Mouse (Mus musculus) heart, adult 2 months (tissue): ENCODE measurements around the gene Pitpnm3. TPM values are rescaled to one million over a fixed set of nuclear protein-coding genes. Genes with fewer than 3 reads are reported as not detected.

Experiments
- DNase-seq, 2 experiments: peaks; one replicate each; pipeline ENCODE4 v3.0.0; 2021
- H3K27ac ChIP-seq: fragments of 200-600 bp; 2 replicates; pipeline ENCODE4 v1.8.1; 2022
- H3K27me3 ChIP-seq: fragments of 200-500 bp; 2 replicates; pipeline ENCODE4 v1.6.1; 2012; ENCODE audit warnings: mild to moderate bottlenecking, low read length, inconsistent platforms, mixed read lengths; ENCODE audit not compliant: control insufficient read depth, insufficient read depth
- H3K36me3 ChIP-seq: fragments of 200-500 bp; 2 replicates; pipeline ENCODE4 v1.6.1; 2012; ENCODE audit warnings: low read length, inconsistent platforms; ENCODE audit not compliant: control insufficient read depth, insufficient read depth
- H3K4me1 ChIP-seq: fragments of 200-500 bp; 2 replicates; pipeline ENCODE4 v1.6.1; 2011; ENCODE audit warnings: low read length; ENCODE audit not compliant: control insufficient read depth, insufficient read depth
- H3K4me3 ChIP-seq: fragments of 200-600 bp; 2 replicates; pipeline ENCODE4 v1.8.1; 2022
- H3K79me2 ChIP-seq: fragments of 200-500 bp; replicated peaks from 2 replicates; pipeline ENCODE4 v1.6.1; 2012; ENCODE audit warnings: mild to moderate bottlenecking, inconsistent platforms, low read length, moderate library complexity, mixed read lengths; ENCODE audit not compliant: control insufficient read depth, insufficient read depth
- H3K9ac ChIP-seq: fragments of 200-500 bp; 2 replicates; pipeline ENCODE4 v1.6.1; 2012; ENCODE audit warnings: low read depth, mild to moderate bottlenecking, control low read depth, inconsistent platforms, low read length, mixed read lengths
- CTCF ChIP-seq: fragments of 200-600 bp; IDR thresholded peaks from 2 replicates; pipeline ENCODE4 v1.8.1; 2022; ENCODE audit warnings: antibody characterized with exemption, mild to moderate bottlenecking, moderate library complexity
- EP300 ChIP-seq: fragments of 200-500 bp; IDR thresholded peaks from 2 replicates; pipeline ENCODE4 v1.6.1; 2011; ENCODE audit warnings: low read depth, low read length, control low read depth; ENCODE audit not compliant: insufficient read depth
- POLR2A ChIP-seq: fragments of 200-500 bp; IDR thresholded peaks from 2 replicates; pipeline ENCODE4 v1.6.1; 2011; ENCODE audit warnings: mild to moderate bottlenecking, low read depth, low read length, control low read depth; ENCODE audit not compliant: insufficient read depth
- WGBS: fragments of 180-500 bp; shearing (Covaris S2); methylation state at CpG from one replicate; pipeline ENCODE4 v1.1.7; 2018; 5-methylcytosine and 5-hydroxymethylcytosine counted together
- intact Hi-C: fragments of 180-260 bp; cut with DNase I; formaldehyde crosslinking; loops from one replicate; pipeline ENCODE4 v1.15.1; 2025
- polyA plus RNA-seq: library from polyadenylated mRNA; depleted of rRNA; stranded (reverse); fragments of >200 nt; gene quantifications from 2 replicates; pipeline ENCODE4 v1.2.3, GENCODE M21; 2012
- total RNA-seq, 2 experiments: library from RNA; stranded (reverse); gene quantifications; 2 replicates each; pipeline ENCODE4 v1.2.3; 2021

Pitpnm3 gene
- total and polyA plus RNA-seq, 3 experiments = 1.2 to 5.1 (median 2.0) TPM

DNA sequence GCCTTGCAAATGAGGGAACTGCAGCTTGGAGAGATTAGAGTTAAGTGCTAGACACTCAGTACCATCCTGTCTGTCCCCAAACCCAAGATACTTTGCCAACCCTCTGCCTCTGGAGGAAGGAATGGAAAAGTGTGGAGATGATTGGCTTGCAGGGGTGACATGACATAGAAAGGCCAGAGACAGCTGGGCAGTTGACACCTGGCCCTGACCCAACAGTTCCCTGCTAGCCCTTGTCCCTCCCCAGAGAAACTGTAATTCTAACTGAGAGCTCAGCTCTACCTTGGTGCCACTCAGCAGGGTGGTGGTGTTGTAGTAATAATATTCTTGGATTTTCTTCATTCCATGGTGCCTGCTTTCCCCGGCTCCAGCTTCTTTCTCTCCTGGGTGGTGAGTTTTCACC lies 123.6 kb downstream of the Pitpnm3 start:
- H3K27me3 ChIP-seq = no peaks in the 10 kb centered on the region
- 67% methylated on average over 1 of the region's 1 CpGs for WGBS
- no peak for TF ChIP-seq EP300
- no peak for TF ChIP-seq CTCF
- TF ChIP-seq POLR2A = no peak
- no peak for DNase-seq
- H3K36me3 ChIP-seq = no peaks in the 10 kb centered on the region
- no peak overlapping the region for H3K27ac ChIP-seq
- H3K9ac ChIP-seq = no peak overlapping the region
- no peaks in the 10 kb centered on the region for H3K79me2 ChIP-seq
- no peak overlapping the region for H3K4me3 ChIP-seq
- intact Hi-C loops = no loop called here
- no peaks in the 10 kb centered on the region for H3K4me1 ChIP-seq

DNA sequence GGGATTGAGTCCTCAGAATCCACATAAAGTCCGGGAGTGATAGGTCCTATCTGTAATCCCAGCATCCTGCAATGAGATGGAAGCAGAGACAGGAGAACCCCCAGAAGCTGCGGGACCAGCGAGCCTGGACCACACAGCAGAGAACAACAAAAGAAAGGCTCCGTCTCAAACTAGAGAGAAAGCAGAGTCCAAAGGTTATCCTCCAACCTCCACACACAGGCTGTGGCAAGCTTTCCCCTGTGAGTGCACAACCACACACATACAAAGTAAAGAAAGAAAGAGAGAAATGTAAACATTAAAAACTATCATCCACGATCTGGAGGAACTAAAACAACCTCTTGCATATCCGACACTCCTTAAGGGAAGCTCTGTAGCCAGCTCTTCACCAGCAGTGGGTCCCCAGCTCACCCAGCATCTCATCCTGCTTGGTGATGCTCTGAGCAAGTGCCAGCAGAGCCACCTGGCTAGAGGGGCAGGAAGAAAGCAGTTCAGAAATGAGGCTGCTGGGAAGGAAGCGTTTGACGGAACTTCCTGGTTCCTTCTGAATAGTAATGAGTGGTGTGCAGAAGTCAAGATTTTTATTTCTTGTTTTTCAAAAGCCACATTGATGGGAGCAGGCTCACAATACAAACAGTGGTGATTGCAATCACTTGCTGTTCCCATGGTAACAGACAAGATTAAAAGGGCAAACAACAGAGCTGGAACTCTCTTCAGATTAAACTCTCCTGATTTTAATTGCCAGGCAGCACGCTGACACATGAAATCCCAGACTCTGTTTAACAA lies 124.4 kb downstream of the Pitpnm3 start:
- intact Hi-C loops = no loop called here
- WGBS = 53% methylated on average over 9 of the region's 9 CpGs

DNA sequence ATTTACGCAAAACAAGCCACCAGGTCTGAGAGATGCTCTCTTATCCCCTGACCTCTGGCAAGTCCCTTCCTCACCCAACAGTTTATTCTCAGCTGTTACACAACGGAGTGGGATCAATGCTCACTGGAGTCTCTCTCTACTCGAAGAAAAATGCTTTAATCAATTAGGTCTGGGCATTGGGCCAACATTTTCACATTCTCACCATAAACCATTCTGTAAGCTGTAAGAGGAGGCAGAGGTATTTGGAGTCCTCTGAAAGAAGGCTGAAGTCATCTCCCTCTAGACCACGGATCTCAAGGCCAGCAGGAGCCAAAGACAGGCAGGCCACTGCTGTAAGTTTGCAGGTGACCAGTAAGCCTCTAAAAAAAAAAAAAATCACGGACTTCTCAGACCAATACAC lies 125.2 kb downstream of the Pitpnm3 start:
- Histone ChIP-seq H3K79me2 (no peaks in the 10 kb centered on the region), H3K4me3 (no peak overlapping the region), H3K4me1 (no peaks in the 10 kb centered on the region), H3K36me3 (no peaks in the 10 kb centered on the region), H3K9ac (no peak overlapping the region), H3K27me3 (no peaks in the 10 kb centered on the region), H3K27ac (no peak overlapping the region)
- DNase-seq = no peak
- 44% methylated on average over 5 of the region's 5 CpGs for WGBS
- no peak for TF ChIP-seq POLR2A
- TF ChIP-seq CTCF = no peak
- no peak for TF ChIP-seq EP300
- intact Hi-C loops = no loop called here

More for the DNA sequence above, 124.4 kb downstream of the Pitpnm3 start:
- no peak overlapping the region for H3K27ac ChIP-seq
- no peak for DNase-seq
- H3K9ac ChIP-seq = no peak overlapping the region
- H3K4me1 ChIP-seq = no peaks in the 10 kb centered on the region
- no peak overlapping the region for H3K4me3 ChIP-seq
- no peak for TF ChIP-seq POLR2A
- TF ChIP-seq CTCF = no peak
- no peak for TF ChIP-seq EP300
- no peaks in the 10 kb centered on the region for H3K27me3 ChIP-seq
- H3K79me2 ChIP-seq = no peaks in the 10 kb centered on the region
- H3K36me3 ChIP-seq = no peaks in the 10 kb centered on the region

DNA sequence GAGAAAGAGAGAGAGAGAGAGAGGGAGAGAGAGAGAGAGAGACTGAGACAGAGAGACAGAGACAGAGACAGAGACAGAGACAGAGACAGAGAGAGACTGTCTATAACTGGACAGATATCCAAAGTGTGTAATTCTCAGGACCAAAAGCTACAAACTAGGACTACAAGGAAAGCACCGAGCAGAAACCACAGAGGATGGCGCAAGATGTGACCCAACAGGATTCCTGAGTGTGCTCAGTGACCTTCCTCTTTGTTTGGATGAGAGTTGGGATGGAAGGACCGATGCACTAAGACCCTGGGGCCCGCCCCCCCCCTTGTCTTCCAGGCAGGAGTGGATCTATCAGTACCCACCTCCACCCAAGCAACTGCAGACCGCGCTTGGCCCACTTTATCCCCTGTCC lies 130.0 kb downstream of the Pitpnm3 start:
- TF ChIP-seq EP300 = no peak
- TF ChIP-seq CTCF = no peak
- TF ChIP-seq POLR2A = no peak
- Histone ChIP-seq H3K9ac (no peak overlapping the region), H3K27ac (no peak overlapping the region), H3K27me3 (no peaks in the 10 kb centered on the region), H3K4me3 (no peak overlapping the region), H3K4me1 (no peaks in the 10 kb centered on the region), H3K36me3 (no peaks in the 10 kb centered on the region), H3K79me2 (no peaks in the 10 kb centered on the region)
- intact Hi-C loops = no loop called here
- DNase-seq = no peak
- WGBS = 86% methylated on average over 6 of the region's 6 CpGs

DNA sequence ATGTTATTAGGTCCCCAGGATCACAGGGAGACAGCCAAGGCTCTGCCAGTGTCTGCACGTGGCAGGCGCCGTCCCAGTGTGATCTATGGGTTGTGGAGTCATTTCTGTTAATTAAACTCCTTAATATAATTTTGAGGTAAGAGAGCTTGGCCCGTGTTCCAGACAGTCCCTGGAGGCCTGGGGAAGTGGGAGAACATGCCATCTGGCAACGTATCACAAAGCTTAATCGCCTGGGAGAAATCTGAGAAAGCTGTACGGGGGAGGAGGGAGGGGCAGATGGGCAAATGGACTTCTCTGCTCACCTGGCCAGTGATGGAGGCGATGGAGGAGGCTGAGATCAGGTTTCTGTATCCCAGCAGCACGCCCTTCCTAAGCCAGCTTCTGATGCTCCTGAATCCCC lies 132.4 kb downstream of the Pitpnm3 start:
- intact Hi-C loops = no loop called here

DNA sequence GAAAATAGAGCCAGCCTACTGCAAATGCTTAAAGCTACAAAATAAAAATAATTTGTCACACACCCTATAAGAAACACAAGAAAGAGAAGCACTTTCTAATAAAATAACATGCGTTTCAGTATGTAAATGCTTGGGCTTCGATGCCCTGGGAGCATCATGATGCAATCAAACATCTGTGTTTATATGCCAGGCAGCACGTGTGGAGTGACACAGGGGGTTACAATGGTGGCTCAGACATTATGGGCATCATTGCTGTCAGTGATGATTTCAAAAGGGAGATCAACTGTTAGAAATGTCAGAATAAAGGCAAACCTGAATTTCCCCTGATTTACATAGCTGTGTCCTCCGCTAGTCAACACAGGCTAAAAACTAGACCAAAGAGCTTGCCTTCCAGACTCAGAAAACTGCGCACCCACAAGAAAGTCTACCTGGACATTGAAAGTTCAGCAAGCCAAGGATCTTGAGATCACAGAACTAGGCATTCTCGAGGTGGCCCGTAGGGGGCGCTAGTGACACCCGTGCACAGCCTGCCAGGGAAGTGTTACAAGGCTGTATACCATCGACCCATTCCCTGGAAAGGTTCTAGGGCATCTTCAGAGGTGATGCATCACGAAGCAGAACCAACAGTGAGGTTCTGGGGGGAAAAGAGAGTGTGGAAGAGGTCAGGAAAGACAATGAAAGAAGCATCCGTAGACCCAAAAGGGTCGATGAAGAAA lies 133.3 kb downstream of the Pitpnm3 start:
- H3K27me3 ChIP-seq = no peaks in the 10 kb centered on the region
- DNase-seq = peak; percentile 11 to 41
- H3K79me2 ChIP-seq = no peaks in the 10 kb centered on the region
- intact Hi-C loops = no loop called here
- H3K4me3 ChIP-seq = no peak overlapping the region
- no peaks in the 10 kb centered on the region for H3K36me3 ChIP-seq
- TF ChIP-seq POLR2A = no peak
- TF ChIP-seq EP300 = no peak
- TF ChIP-seq CTCF = peak; percentile 75
- 45% methylated on average over 13 of the region's 13 CpGs for WGBS
- no peak overlapping the region for H3K9ac ChIP-seq
- no peak overlapping the region for H3K27ac ChIP-seq
- no peaks in the 10 kb centered on the region for H3K4me1 ChIP-seq

More for the DNA sequence above, 132.4 kb downstream of the Pitpnm3 start:
- Histone ChIP-seq H3K27ac (no peak overlapping the region), H3K4me3 (no peak overlapping the region), H3K9ac (no peak overlapping the region), H3K79me2 (no peaks in the 10 kb centered on the region), H3K27me3 (no peaks in the 10 kb centered on the region), H3K36me3 (no peaks in the 10 kb centered on the region), H3K4me1 (no peaks in the 10 kb centered on the region)
- TF ChIP-seq CTCF = no peak
- no peak for TF ChIP-seq POLR2A
- no peak for TF ChIP-seq EP300
- DNase-seq = no peak
- WGBS = 54% methylated on average over 9 of the region's 9 CpGs
